Mouse (Mus musculus): ENCODE data around the gene Coro1a.

DNA sequence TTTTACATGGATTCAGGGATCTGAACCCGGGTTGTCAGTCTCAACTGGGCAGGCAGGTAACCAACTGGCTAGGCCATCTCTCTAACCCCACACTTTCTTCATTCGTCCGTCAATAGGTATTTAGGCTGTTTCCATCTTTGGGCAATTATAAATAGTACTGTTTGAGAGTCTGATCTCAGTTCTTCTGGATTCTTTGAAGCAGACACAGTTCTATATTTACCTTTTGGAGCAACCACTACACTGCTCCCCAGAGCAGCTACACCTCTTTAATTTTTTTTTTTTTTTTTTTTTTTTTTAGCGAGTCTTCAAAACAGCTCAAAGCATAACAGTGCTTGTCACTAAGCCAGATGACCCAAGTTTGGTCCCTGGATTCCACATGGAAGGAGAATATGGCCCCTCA is 8.1 kb upstream of the Coro1a start:
- TF ChIP-seq CTCF (IDR thresholded peaks at IDR 0.05; ENCODE audit: low read depth, low read length) (no peak), POLR2A (IDR thresholded peaks at IDR 0.05; ENCODE audit: borderline replicate concordance, low read depth, low read length) (no peak)
